Mouse (Mus musculus) CH12.LX (cell line): ENCODE results near the gene C1ql4. TPM values are rescaled to one million over a fixed set of nuclear protein-coding genes. Genes with fewer than 3 reads are reported as not detected.

Experiments used
- DNase-seq: peaks from one replicate; pipeline ENCODE4 v3.0.0-alpha.2; 2013; ENCODE audit errors: extremely low read depth
- H3K27ac ChIP-seq: 2 replicates; pipeline ENCODE4 v1.5.1; 2012; ENCODE audit warnings: low read depth, mild to moderate bottlenecking, control low read depth, moderate library complexity; ENCODE audit not compliant: insufficient read depth
- H3K27me3 ChIP-seq: replicated peaks from 2 replicates; pipeline ENCODE3; 2012; ENCODE audit warnings: inconsistent platforms
- H3K36me3 ChIP-seq, 2 experiments: replicated peaks in 1 of 2; 2 replicates each; pipeline versions ENCODE3 to v1.6.1; 2012; ENCODE audit warnings: inconsistent platforms in 1 of 2, low read length in 1 of 2, mild to moderate bottlenecking in 1 of 2, mixed read lengths in 1 of 2, moderate library complexity in 1 of 2; ENCODE audit not compliant: control insufficient read depth in 1 of 2, insufficient read depth in 1 of 2
- H3K4me1 ChIP-seq, 2 experiments: 2 replicates each; pipeline ENCODE4 v1.6.1; 2012; ENCODE audit warnings: inconsistent platforms in 1 of 2, moderate library complexity in 1 of 2; ENCODE audit not compliant: insufficient read depth in 2 of 2, control insufficient read depth in 1 of 2
- H3K4me2 ChIP-seq: 2 replicates; pipeline ENCODE4 v1.6.1; 2012; ENCODE audit warnings: low read depth, mild to moderate bottlenecking, control low read depth; ENCODE audit not compliant: poor library complexity, insufficient read depth, severe bottlenecking
- H3K4me3 ChIP-seq, 3 experiments: fragments of 150-350 bp in 1 of 3; sonication (generic) in 1 of 3; replicated peaks in 1 of 3; 2 replicates each; pipeline versions ENCODE3 to v1.5.1; 2011 to 2012; ENCODE audit warnings: low read depth in 2 of 3, low read length in 2 of 3, mild to moderate bottlenecking in 2 of 3, moderate library complexity in 2 of 3, control low read depth in 1 of 3, improper control_type of control experiment in 1 of 3, inconsistent platforms in 1 of 3, mixed read lengths in 1 of 3; ENCODE audit not compliant: poor library complexity in 1 of 3
- H3K79me2 ChIP-seq: replicated peaks from 2 replicates; pipeline ENCODE4 v1.6.1; 2012; ENCODE audit warnings: mild to moderate bottlenecking, moderate library complexity; ENCODE audit not compliant: control insufficient read depth, poor library complexity, insufficient read depth, severe bottlenecking; ENCODE audit errors: extremely low read depth
- H3K9ac ChIP-seq: 2 replicates; pipeline ENCODE4 v1.6.1; 2012; ENCODE audit warnings: low read depth, mild to moderate bottlenecking, control low read depth, moderate library complexity; ENCODE audit not compliant: insufficient read depth
- H3K9me3 ChIP-seq: replicated peaks from 2 replicates; pipeline ENCODE3; 2012; ENCODE audit warnings: low read length, inconsistent platforms, mixed read lengths
- BHLHE40 ChIP-seq: IDR thresholded peaks from 2 replicates; pipeline ENCODE4 v1.6.1; 2011; ENCODE audit warnings: mild to moderate bottlenecking, low read depth, low read length, improper control_type of control experiment
- CHD2 ChIP-seq: IDR thresholded peaks from 2 replicates; pipeline ENCODE4 v1.6.1; 2011; ENCODE audit warnings: low read length, improper control_type of control experiment
- E2F4 ChIP-seq: IDR thresholded peaks from 2 replicates; pipeline ENCODE4 v1.6.1; 2011; ENCODE audit warnings: low read depth, low read length, improper control_type of control experiment; ENCODE audit not compliant: insufficient replicate concordance
- EP300 ChIP-seq: IDR thresholded peaks from 2 replicates; pipeline ENCODE4 v1.6.1; 2011; ENCODE audit warnings: low read length, improper control_type of control experiment
- GABPA ChIP-seq: IDR thresholded peaks from 2 replicates; pipeline ENCODE4 v1.6.1; 2012; ENCODE audit warnings: low read depth, low read length, improper control_type of control experiment, inconsistent platforms; ENCODE audit not compliant: insufficient replicate concordance
- HCFC1 ChIP-seq: IDR thresholded peaks from 2 replicates; pipeline ENCODE4 v1.6.1; 2012; ENCODE audit warnings: low read depth, mild to moderate bottlenecking, inconsistent platforms, low read length, improper control_type of control experiment
- MAFK ChIP-seq: IDR thresholded peaks from 2 replicates; pipeline ENCODE4 v1.6.1; 2011; ENCODE audit warnings: low read length, improper control_type of control experiment; ENCODE audit not compliant: insufficient replicate concordance
- MAX ChIP-seq: IDR thresholded peaks from 2 replicates; pipeline ENCODE4 v1.6.1; 2011; ENCODE audit warnings: low read length, improper control_type of control experiment
- MEF2A ChIP-seq: IDR thresholded peaks from 2 replicates; pipeline ENCODE4 v1.6.1; 2014; ENCODE audit warnings: low read depth, mild to moderate bottlenecking, inconsistent platforms, low read length, improper control_type of control experiment, borderline replicate concordance
- MXI1 ChIP-seq: IDR thresholded peaks from 2 replicates; pipeline ENCODE4 v1.6.1; 2011; ENCODE audit warnings: mild to moderate bottlenecking, low read depth, low read length, improper control_type of control experiment
- NELFE ChIP-seq: IDR thresholded peaks from 2 replicates; pipeline ENCODE4 v1.6.1; 2011; ENCODE audit warnings: low read depth, low read length, improper control_type of control experiment
- NRF1 ChIP-seq: IDR thresholded peaks from 2 replicates; pipeline ENCODE4 v1.6.1; 2014; ENCODE audit warnings: low read depth, mild to moderate bottlenecking, inconsistent platforms, low read length, improper control_type of control experiment, moderate library complexity
- PAX5 ChIP-seq: IDR thresholded peaks from 2 replicates; pipeline ENCODE4 v1.6.1; 2012; ENCODE audit warnings: low read length, inconsistent platforms, mixed read lengths
- POLR2AphosphoS2 ChIP-seq: IDR thresholded peaks from 2 replicates; pipeline ENCODE4 v1.6.1; 2011; ENCODE audit warnings: low read depth, low read length, improper control_type of control experiment
- RAD21 ChIP-seq: IDR thresholded peaks from 2 replicates; pipeline ENCODE4 v1.6.1; 2011; ENCODE audit warnings: low read depth, mild to moderate bottlenecking, low read length, improper control_type of control experiment, moderate library complexity
- SIN3A ChIP-seq: IDR thresholded peaks from 2 replicates; pipeline ENCODE4 v1.6.1; 2012; ENCODE audit warnings: low read length, improper control_type of control experiment, inconsistent platforms
- SMC3 ChIP-seq: IDR thresholded peaks from 2 replicates; pipeline ENCODE4 v1.6.1; 2011; ENCODE audit warnings: low read depth, low read length, improper control_type of control experiment
- TBP ChIP-seq: conservative IDR thresholded peaks from 2 replicates; pipeline ENCODE4 v1.6.1; 2011; ENCODE audit warnings: low read depth, low read length, improper control_type of control experiment
- UBTF ChIP-seq: IDR thresholded peaks from 2 replicates; pipeline ENCODE4 v1.6.1; 2012; ENCODE audit warnings: low read depth, mild to moderate bottlenecking, inconsistent platforms, low read length, improper control_type of control experiment, moderate library complexity
- USF1 ChIP-seq: IDR thresholded peaks from 2 replicates; pipeline ENCODE4 v1.6.1; 2014; ENCODE audit warnings: low read depth, mild to moderate bottlenecking, inconsistent platforms, low read length, improper control_type of control experiment
- USF2 ChIP-seq: conservative IDR thresholded peaks from 2 replicates; pipeline ENCODE4 v1.6.1; 2011; ENCODE audit warnings: low read depth, low read length, improper control_type of control experiment
- ZMIZ1 ChIP-seq: IDR thresholded peaks from 2 replicates; pipeline ENCODE4 v1.6.1; 2012; ENCODE audit warnings: low read depth, mild to moderate bottlenecking, inconsistent platforms, low read length, improper control_type of control experiment
- ZNF384 ChIP-seq: IDR thresholded peaks from 2 replicates; pipeline ENCODE4 v1.6.1; 2012; ENCODE audit warnings: low read depth, low read length, improper control_type of control experiment, inconsistent platforms
- dilution Hi-C: fragments of 300-500 bp; cut with MboI; formaldehyde crosslinking; loops from 2 replicates; pipeline ENCODE4 v1.14.3; 2020; ENCODE audit warnings: low sequenced_read_pairs; ENCODE audit not compliant: extremely low pct_unique_long_range_greater_than_20kb, extremely low pct_ligation_motif_present
- in situ Hi-C: fragments of 300-500 bp; cut with MboI; formaldehyde crosslinking; loops from 3 replicates; pipeline ENCODE4 v1.14.3; 2019; ENCODE audit warnings: low sequenced_read_pairs, low pct_ligation_motif_present, low pct_unique_long_range_greater_than_20kb, mixed read lengths
- polyA plus RNA-seq: library from polyadenylated mRNA; unstranded; fragments of >175 nt; gene quantifications from 2 replicates; pipeline ENCODE4 v1.2.1, GENCODE M21; 2012; ENCODE audit warnings: low read depth; ENCODE audit not compliant: insufficient read length
- total RNA-seq, 2 experiments: library from RNA; depleted of rRNA; stranded (reverse); fragments of 300-350 nt in 1 of 2; fragments of >200 nt in 1 of 2; gene quantifications; 2 replicates each; pipeline ENCODE4 v1.2.3; 2012 to 2014

Gene C1ql4
- total and polyA plus RNA-seq, 3 experiments, result not detected

DNA sequence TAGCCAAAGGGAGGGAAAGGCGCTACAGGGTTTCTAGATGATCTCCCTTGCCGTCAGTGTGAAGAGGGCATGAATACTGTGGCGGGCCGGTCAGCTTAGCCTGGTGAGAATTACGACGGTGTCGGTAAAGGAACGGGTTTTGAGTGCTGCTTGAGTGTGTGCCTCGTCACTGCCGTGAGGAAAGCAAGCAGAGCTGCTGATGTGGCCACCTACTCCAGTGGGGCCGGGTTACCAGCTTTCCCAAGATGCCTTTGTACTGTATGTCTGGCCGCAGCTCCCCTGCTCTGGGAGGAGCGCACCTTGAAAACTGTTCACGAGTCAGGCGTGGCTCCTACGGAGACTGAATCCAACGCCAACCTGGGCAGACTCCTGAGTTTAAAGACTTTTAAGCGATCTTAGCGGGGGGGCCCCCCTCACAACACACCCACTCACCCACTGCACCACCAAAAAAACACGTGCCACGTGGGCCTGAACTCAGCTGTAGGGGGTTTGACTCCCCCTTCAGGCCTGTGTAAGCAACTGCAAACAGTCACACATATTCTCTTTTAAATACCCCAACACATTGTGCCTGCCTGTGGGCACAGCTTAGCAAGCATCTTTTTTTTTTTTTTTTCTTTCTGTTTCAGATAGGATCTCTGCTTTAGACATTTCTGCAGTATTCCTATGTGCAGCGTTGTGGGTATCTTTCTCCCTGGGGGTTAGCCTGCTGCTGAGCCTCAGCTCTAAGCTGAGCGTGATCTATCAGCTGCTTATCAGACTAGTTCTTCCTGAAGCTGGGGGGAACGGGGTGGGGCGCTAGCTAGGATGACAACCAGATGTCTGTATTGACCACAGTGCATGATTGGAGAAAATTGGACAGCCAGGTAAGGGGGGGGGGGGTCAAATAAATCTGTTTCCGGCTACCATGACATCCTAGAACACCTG, 47.4 kb downstream of the C1ql4 start (continued):
- TF ChIP-seq NELFE (no peak), CHD2 (no peak), MAX (peak; percentile 48; the same call in 1 of the 2 replicates), HCFC1 (no peak), SMC3 (peak; percentile 21; the same call in 1 of the 2 replicates), EP300 (no peak), POLR2AphosphoS2 (no peak), BHLHE40 (peak; percentile 36; the same call in 1 of the 2 replicates), TBP (no peak), UBTF (no peak), E2F4 (no peak), MEF2A (no peak), ZNF384 (peak; percentile 14; the same call in 1 of the 2 replicates), GABPA (no peak), PAX5 (no peak), USF1 (no peak), MXI1 (0 out of 2 replicates have a peak, but pooled peaks have one; percentile 43), RAD21 (peak; percentile 8), USF2 (no peak), MAFK (no peak)
- TF ChIP-seq, all 38 proteins: peak for 9

DNA sequence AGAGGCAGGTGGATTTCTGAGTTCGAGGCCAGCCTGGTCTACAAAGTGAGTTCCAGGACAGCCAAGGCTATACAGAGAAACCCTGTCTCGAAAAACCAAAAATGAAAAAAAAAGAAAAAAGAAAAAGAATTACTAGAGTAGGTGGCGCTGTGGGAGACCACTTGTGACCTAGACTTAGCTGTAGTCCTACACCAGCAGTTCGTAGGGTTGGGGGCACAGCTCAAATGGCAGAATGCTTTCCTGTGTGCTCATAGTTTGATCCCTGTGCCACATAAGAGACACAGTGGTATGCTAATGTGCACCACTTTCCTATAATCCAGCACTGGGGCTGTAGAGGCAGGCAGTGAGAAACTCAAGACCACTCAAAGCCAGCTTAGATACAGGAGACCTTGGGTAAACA, 48.3 kb downstream of the C1ql4 start:
- Histone ChIP-seq H3K36me3 (peaks cover 36 to 48% of the 10 kb centered on the region in 2 experiments), H3K27ac (no peak overlapping the region), H3K79me2 (no peaks in the 10 kb centered on the region), H3K4me2 (no peak overlapping the region), H3K4me3 (no peak overlapping the region), H3K9me3 (no peaks in the 10 kb centered on the region), H3K4me1 (peaks cover 3 to 14% of the 10 kb centered on the region in 2 experiments; a peak in 2 of 4 replicates), H3K27me3 (no peaks in the 10 kb centered on the region), H3K9ac (no peak overlapping the region)
- in situ Hi-C loops, result no loop called here
- dilution Hi-C loops, result no loop called here
- TF ChIP-seq CHD2 (peak; percentile 20; the same call in 1 of the 2 replicates), SIN3A (no peak), ZMIZ1 (peak; percentile 51; the same call in 1 of the 2 replicates), ZNF384 (peak; percentile 40; the same call in 1 of the 2 replicates), NRF1 (no peak)
- DNase-seq, result no peak
